Mouse (Mus musculus) ES-E14 (cell line): ENCODE measurements around the gene Susd4. TPM values are rescaled to one million over a fixed set of nuclear protein-coding genes. Genes with fewer than 3 reads are reported as not detected.

ENCODE experiments used
- DNase-seq: peaks from one replicate; pipeline ENCODE4 v3.0.0-alpha.2; 2013; ENCODE audit warnings: low read depth, low spot score
- H3K27ac ChIP-seq: 2 replicates; pipeline ENCODE4 v1.5.1; 2012; ENCODE audit warnings: low read depth, mild to moderate bottlenecking, low read length, moderate library complexity, mixed read lengths; ENCODE audit not compliant: poor library complexity, insufficient read depth, severe bottlenecking
- H3K36me3 ChIP-seq: 2 replicates; pipeline ENCODE4 v1.6.1; 2012; ENCODE audit warnings: mild to moderate bottlenecking, low read length, moderate library complexity, mixed read lengths; ENCODE audit not compliant: control insufficient read depth, poor library complexity, insufficient read depth, severe bottlenecking
- H3K4me1 ChIP-seq, 2 experiments: fragments of 150-350 bp in 1 of 2; sonication (generic) in 1 of 2; 2 replicates each; pipeline ENCODE4 v1.6.1; 2012; ENCODE audit warnings: low read length in 2 of 2, mild to moderate bottlenecking in 1 of 2, mixed read lengths in 1 of 2; ENCODE audit not compliant: control insufficient read depth in 2 of 2, insufficient read depth in 2 of 2, poor library complexity in 1 of 2
- H3K4me3 ChIP-seq, 2 experiments: fragments of 150-350 bp in 1 of 2; sonication (generic) in 1 of 2; 2 replicates each; pipeline ENCODE4 v1.5.1; 2012; ENCODE audit warnings: low read length in 2 of 2, low read depth in 1 of 2, mild to moderate bottlenecking in 1 of 2, mixed read lengths in 1 of 2; ENCODE audit not compliant: insufficient read depth in 1 of 2, poor library complexity in 1 of 2, severe bottlenecking in 1 of 2
- H3K9ac ChIP-seq: 2 replicates; pipeline ENCODE4 v1.6.1; 2012; ENCODE audit warnings: low read depth, mild to moderate bottlenecking, low read length, mixed read lengths; ENCODE audit not compliant: poor library complexity, insufficient read depth, severe bottlenecking
- H3K9me3 ChIP-seq: fragments of 150-350 bp; sonication (generic); 2 replicates; pipeline ENCODE4 v1.6.1; 2012; ENCODE audit warnings: low read depth, mild to moderate bottlenecking, low read length; ENCODE audit not compliant: control insufficient read depth, insufficient read depth
- CHD2 ChIP-seq: IDR thresholded peaks from 2 replicates; pipeline ENCODE4 v1.6.1; 2014; ENCODE audit warnings: mild to moderate bottlenecking, low read depth, low read length, inconsistent platforms
- HCFC1 ChIP-seq: IDR thresholded peaks from 2 replicates; pipeline ENCODE4 v1.6.1; 2012; ENCODE audit warnings: low read length, inconsistent platforms, borderline replicate concordance; ENCODE audit not compliant: insufficient read depth
- MAFK ChIP-seq: IDR thresholded peaks from 2 replicates; pipeline ENCODE4 v1.6.1; 2014; ENCODE audit warnings: mild to moderate bottlenecking, low read depth, low read length, inconsistent platforms; ENCODE audit not compliant: insufficient read depth
- ZC3H11A ChIP-seq: IDR thresholded peaks from 2 replicates; pipeline ENCODE4 v1.6.1; 2012; ENCODE audit warnings: low read depth, mild to moderate bottlenecking, inconsistent platforms, low read length, borderline replicate concordance
- ZNF384 ChIP-seq: IDR thresholded peaks from 2 replicates; pipeline ENCODE4 v1.6.1; 2012; ENCODE audit warnings: low read depth, low read length, inconsistent platforms
- in situ Hi-C, 2 experiments: fragments of 600-800 bp; cut with MboI; formaldehyde crosslinking; loops; one replicate each; pipeline ENCODE4 v1.15.1; 2025; ENCODE audit warnings: low sequenced_read_pairs in 2 of 2, inconsistent platforms in 1 of 2; ENCODE audit not compliant: unreplicated experiment in 2 of 2
- total RNA-seq: library from RNA; depleted of rRNA; stranded (reverse); fragments of 300-350 nt; gene quantifications from 2 replicates; pipeline ENCODE4 v1.2.3, GENCODE M21; 2012

Susd4 gene
- total RNA-seq, 1 experiment: 4.1 TPM

DNA sequence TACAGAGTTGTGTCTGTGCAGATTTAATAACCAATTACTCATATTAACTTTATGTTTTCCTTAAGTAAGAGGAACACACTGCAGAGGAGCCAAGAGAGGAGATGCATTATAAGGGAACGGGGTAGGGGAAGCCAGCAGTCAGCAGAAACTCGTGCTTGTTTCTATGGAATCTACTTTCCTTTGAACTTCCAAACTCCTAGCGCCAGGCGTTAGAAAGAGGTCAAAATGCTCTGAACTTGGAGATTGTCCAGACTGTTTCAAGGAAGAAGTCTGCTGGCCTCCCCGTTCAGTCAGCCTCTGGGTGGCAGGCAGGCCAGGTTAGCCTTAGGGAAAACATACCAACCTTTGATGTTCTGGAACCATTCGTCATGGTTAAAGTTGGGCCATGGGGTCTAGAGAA lies 25.2 kb downstream of the Susd4 start:
- H3K4me1 ChIP-seq: peaks cover 0 to 3% of the 10 kb centered on the region in 2 experiments; a peak in 1 of 4 replicates
- TF ChIP-seq ZNF384 (no peak), CHD2 (no peak), HCFC1 (no peak), ZC3H11A (no peak), MAFK (no peak)
- no peaks in the 10 kb centered on the region for H3K9me3 ChIP-seq
- no peak overlapping the region for H3K27ac ChIP-seq
- DNase-seq: no peak
- in situ Hi-C loops: no loop called here
- no peaks in the 10 kb centered on the region for H3K36me3 ChIP-seq
- H3K9ac ChIP-seq: no peak overlapping the region
- no peak overlapping the region for H3K4me3 ChIP-seq

DNA sequence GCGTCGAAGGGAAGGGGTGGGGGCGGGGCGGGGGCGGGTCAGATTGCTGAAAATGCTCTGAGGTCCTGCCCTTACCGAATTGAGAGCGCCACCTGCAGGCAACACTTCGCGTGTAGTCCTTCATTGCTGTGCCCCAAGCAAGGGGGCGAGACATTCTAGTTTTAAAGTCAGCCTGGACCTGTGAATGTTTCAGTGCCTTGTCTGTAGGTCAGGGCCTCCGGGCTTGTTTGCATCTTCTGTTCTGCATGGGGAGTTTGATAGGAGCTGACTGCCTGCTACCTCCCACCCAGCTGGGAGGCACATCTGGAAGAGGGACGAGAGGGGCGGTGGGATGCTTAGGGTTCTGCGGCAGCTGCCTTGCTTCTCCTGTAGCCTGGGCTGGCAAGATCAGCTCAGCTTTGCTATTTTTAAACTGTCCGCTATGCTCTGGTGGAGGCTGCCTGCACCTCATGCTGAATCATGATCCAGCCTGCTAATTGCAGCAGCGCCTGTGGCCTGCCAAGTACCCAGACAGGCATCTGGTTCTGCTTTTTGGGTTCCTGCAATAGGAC lies 28.9 kb downstream of the Susd4 start:
- TF ChIP-seq ZC3H11A: 0 out of 2 replicates have a peak, but pooled peaks have one; percentile 5
- TF ChIP-seq HCFC1: no peak
- in situ Hi-C loops: no loop called here
- no peak overlapping the region for H3K4me3 ChIP-seq
- peaks cover 0 to 3% of the 10 kb centered on the region in 2 experiments; a peak in 1 of 4 replicates for H3K4me1 ChIP-seq
- DNase-seq: peak; percentile 79
- H3K9ac ChIP-seq: no peak overlapping the region
- no peak overlapping the region for H3K27ac ChIP-seq
- H3K9me3 ChIP-seq: no peaks in the 10 kb centered on the region
- no peaks in the 10 kb centered on the region for H3K36me3 ChIP-seq

DNA sequence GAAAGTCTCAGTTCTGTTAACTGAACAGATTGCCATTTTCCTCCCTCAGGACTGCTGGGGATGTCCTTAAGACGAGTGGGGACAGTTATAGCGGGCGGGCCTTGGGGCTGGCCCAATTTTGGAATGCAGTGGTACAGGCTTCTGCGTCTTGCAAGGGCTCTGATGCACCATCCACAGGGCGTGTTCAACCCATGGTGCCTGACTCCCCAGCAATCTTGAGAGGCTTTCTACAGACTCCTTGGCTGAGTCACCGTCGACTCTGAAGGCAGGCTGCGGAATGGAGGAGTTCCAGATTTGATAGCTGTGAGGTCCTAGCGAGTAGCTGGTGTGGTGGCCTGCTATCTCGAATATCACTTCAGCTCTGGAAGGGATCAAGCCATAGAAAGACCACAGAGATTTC lies 30.6 kb downstream of the Susd4 start:
- H3K4me3 ChIP-seq: no peak overlapping the region
- no peaks in the 10 kb centered on the region for H3K9me3 ChIP-seq
- TF ChIP-seq ZC3H11A (no peak), CHD2 (no peak), HCFC1 (no peak), ZNF384 (no peak), MAFK (no peak)
- no peak for DNase-seq
- H3K36me3 ChIP-seq: no peaks in the 10 kb centered on the region
- in situ Hi-C loops: no loop called here
- peaks cover 0 to 3% of the 10 kb centered on the region in 2 experiments; a peak in 1 of 4 replicates for H3K4me1 ChIP-seq
- no peak overlapping the region for H3K9ac ChIP-seq
- H3K27ac ChIP-seq: no peak overlapping the region

DNA sequence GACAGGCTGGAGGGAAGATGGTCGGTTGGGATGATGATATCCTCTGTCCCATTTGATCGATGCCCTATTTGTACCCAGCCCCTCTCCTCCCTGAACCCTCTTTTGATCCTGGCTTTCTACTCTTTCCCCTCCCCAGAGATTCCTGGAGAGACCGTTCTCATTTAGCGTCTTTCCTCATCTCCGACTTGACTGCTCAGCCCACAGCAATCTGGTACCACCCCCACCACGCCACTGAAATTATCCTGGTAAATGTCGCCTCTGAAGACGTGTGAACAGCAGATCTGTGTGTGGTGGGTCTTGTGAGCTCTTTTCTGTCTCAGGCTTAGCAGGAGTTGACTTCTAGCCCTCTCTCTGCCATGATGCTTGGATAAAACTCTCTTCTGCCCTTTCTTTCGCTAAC lies 31.0 kb downstream of the Susd4 start:
- Histone ChIP-seq H3K9ac (no peak overlapping the region), H3K4me3 (no peak overlapping the region), H3K36me3 (no peaks in the 10 kb centered on the region), H3K9me3 (no peaks in the 10 kb centered on the region), H3K27ac (no peak overlapping the region), H3K4me1 (peaks cover 0 to 3% of the 10 kb centered on the region in 2 experiments; a peak in 1 of 4 replicates)
- in situ Hi-C loops: no loop called here
- TF ChIP-seq HCFC1: no peak
- no peak for TF ChIP-seq ZNF384
- TF ChIP-seq CHD2: no peak
- no peak for TF ChIP-seq ZC3H11A
- TF ChIP-seq MAFK: no peak
- DNase-seq: no peak

DNA sequence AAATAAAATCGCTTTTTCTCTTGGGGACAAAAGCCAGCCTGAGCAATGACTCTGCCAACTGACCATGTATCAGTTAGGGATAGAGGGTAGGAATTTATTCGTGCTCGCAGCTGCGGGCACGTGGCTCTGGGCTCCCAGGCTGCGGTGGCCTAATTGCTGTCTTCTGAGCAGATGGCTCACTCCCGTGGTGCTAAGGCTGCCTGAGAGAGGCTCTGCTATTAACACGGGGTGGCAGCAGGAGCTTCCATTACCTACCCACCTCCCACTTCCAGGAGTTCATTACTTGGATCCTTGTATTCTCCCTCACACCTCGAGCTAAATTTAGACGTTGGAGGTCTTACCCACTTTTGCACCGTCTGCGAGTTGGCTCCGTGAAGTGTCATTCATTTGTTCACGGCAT lies 33.4 kb downstream of the Susd4 start:
- Histone ChIP-seq H3K9ac (no peak overlapping the region), H3K27ac (no peak overlapping the region), H3K36me3 (no peaks in the 10 kb centered on the region), H3K4me3 (no peak overlapping the region), H3K4me1 (peaks cover 0 to 2% of the 10 kb centered on the region in 2 experiments; a peak in 1 of 4 replicates), H3K9me3 (no peaks in the 10 kb centered on the region)
- TF ChIP-seq ZNF384: no peak
- TF ChIP-seq ZC3H11A: no peak
- no peak for TF ChIP-seq MAFK
- no peak for TF ChIP-seq CHD2
- no peak for TF ChIP-seq HCFC1
- in situ Hi-C loops: no loop called here
- no peak for DNase-seq
